Mouse (Mus musculus) ES-E14 (cell line): ENCODE measurements around the gene Tssk6.

Source experiments
- CHD2 ChIP-seq: IDR thresholded peaks from 2 replicates; pipeline ENCODE4 v1.6.1; 2014; ENCODE audit warnings: mild to moderate bottlenecking, low read depth, low read length, inconsistent platforms
- ZC3H11A ChIP-seq: IDR thresholded peaks from 2 replicates; pipeline ENCODE4 v1.6.1; 2012; ENCODE audit warnings: low read depth, mild to moderate bottlenecking, inconsistent platforms, low read length, borderline replicate concordance
- ZNF384 ChIP-seq: IDR thresholded peaks from 2 replicates; pipeline ENCODE4 v1.6.1; 2012; ENCODE audit warnings: low read depth, low read length, inconsistent platforms

DNA sequence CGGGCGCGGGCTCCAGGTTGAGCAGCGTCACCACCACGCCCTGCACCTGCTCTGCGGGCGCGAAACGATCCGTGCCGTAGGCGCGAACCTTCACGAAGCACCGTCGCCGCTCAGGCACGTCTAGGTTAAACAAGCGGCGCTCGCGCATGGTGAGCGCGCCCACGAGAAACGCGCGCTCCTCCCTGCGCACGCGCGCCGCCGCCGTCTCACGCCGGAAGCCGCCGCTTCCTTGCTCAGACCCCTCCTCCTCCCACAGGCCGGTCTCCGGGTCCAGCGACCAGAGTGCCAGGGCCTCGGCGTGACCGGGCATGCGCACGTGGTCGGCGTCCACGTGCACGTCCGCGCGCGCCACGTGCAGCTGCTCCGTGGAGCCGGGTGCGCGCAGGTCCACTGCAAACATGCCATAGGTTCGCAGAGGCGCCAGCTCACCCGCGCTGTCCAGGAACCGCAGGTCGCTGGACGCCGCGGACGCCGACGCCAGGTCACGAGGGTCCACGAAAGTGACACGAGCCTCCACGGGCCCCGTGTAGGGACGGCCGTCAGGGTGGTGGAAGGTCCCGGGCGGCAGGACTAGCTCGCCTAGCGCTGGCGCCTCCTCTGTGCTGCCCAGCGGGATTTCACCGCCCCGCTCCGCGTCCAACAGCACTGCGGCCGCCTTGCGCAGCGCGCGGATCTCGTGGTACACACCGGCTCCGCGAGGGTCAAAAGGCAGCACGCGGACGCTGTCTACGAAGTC lies 19.8 kb upstream of the Tssk6 start:
- TF ChIP-seq CHD2, result no peak
- no peak for TF ChIP-seq ZC3H11A
- no peak for TF ChIP-seq ZNF384
